Mouse (Mus musculus) myocyte (in vitro differentiated cells): ENCODE measurements around the gene Mylip.

ENCODE experiments used
- TCF12 ChIP-seq: IDR thresholded peaks from one replicate; pipeline ENCODE4 v1.6.1; 2011; ENCODE audit warnings: mild to moderate bottlenecking, control low read depth; ENCODE audit not compliant: poor library complexity, insufficient read depth, severe bottlenecking
- TCF3 ChIP-seq: IDR thresholded peaks from one replicate; pipeline ENCODE4 v1.6.1; 2011; ENCODE audit warnings: low read depth, control low read depth; ENCODE audit not compliant: insufficient read length

DNA sequence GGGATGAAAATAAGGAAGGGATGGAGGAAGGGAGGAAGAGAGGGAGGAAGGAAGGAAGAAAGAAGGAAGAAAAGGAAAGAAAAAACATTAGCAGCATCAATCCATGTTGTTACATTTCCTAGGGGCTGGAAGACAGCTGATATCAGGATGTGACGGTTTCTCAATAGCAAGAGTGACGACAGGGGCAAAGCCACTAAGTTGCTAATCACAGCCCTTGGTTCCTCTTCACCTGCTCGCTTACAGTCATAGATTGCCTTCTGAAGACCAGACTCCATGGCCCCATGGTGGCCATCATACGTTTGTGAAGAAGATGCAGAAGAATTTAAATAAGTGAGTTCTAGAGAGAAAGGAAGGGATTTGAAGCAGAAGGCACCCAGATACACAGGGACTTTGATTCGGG lies 38.1 kb upstream of the Mylip start:
- TF ChIP-seq TCF12 = no peak
- no peak for TF ChIP-seq TCF3
